Mouse (Mus musculus) neural tube, embryonic 12.5 days (tissue): Measurements from ENCODE around the gene Prrc2b. TPM values are rescaled to one million over a fixed set of nuclear protein-coding genes. Genes with fewer than 3 reads are reported as not detected.

ENCODE experiments used
- ATAC-seq: fragments of 200-750 bp; cut with Nextera tagmentation; 2 replicates; pipeline ENCODE4 v1.8.0; 2017; ENCODE audit warnings: low read depth, mild to moderate bottlenecking, moderate TSS enrichment, moderate library complexity; ENCODE audit not compliant: low FRiP score
- H3K27ac ChIP-seq: fragments of 300-500 bp; sonication (generic); 2 replicates; pipeline ENCODE4 v1.5.1; 2016
- H3K27me3 ChIP-seq: fragments of 300-500 bp; sonication (generic); replicated peaks from 2 replicates; pipeline ENCODE4 v1.6.1; 2016; ENCODE audit warnings: mild to moderate bottlenecking
- H3K36me3 ChIP-seq: fragments of 300-500 bp; sonication (generic); 2 replicates; pipeline ENCODE4 v1.6.1; 2016; ENCODE audit warnings: mild to moderate bottlenecking
- H3K4me1 ChIP-seq: fragments of 300-500 bp; sonication (generic); 2 replicates; pipeline ENCODE4 v1.6.1; 2016
- H3K4me2 ChIP-seq: fragments of 300-500 bp; sonication (generic); replicated peaks from 2 replicates; pipeline ENCODE4 v1.6.1; 2016; ENCODE audit warnings: mild to moderate bottlenecking
- H3K4me3 ChIP-seq: fragments of 300-500 bp; sonication (generic); 2 replicates; pipeline ENCODE4 v1.5.1; 2016
- H3K9ac ChIP-seq: fragments of 300-500 bp; sonication (generic); 2 replicates; pipeline ENCODE4 v1.6.1; 2016; ENCODE audit warnings: mild to moderate bottlenecking
- H3K9me3 ChIP-seq: fragments of 300-500 bp; sonication (generic); 2 replicates; pipeline ENCODE4 v1.6.1; 2016; ENCODE audit warnings: mild to moderate bottlenecking
- WGBS: fragments of 180-500 bp; shearing (Covaris S2); methylation state at CpG from one replicate; pipeline ENCODE4 v1.1.7; 2016; 5-methylcytosine and 5-hydroxymethylcytosine counted together
- polyA plus RNA-seq: library from polyadenylated mRNA; unstranded; fragments of >200 nt; fragmentation: Nextera tagmentation; extraction: Ambion mirVana; gene quantifications from 2 replicates; pipeline ENCODE4 v1.2.1, GENCODE M21; 2016

Prrc2b gene
- polyA plus RNA-seq, 1 experiment from 2014 or later: 106 TPM

DNA sequence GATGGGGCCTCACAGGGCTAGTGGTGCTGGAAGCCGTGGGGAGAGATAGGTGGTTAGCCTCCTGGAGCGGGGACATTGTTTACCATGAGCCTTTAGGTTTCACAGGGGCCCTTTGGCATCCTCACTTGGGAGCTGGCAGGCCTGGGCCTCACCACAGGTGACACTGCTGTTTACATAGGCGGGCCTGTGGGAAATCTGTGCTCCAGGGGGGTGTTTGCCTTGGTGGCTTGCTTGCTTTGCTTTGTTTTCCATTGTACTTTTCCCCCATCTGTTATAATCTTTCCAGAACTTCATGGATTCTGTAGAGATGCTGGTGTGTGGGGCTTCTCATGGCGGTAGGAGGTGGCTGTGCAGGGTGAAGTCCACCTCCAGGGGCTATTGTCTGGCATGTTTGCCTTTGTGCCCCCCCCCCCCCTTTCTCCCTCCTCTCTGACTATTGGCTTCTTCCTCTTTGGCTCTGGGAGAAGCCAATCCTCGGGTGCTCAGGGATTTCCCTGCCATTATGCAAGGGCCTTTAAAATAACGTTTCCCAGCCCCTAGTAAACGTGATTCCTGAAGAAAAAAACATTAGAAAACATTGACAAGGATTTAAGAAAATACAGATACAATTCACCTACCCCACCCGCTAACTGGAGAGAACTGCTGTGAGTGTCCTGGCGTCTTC lies 3.6 kb downstream of the Prrc2b start:
- Histone ChIP-seq H3K4me2 (peak overlapping the region; percentile 75), H3K4me3 (peak overlapping the region; percentile 98; the same call in 1 of the 2 replicates), H3K4me1 (peaks cover 73% of the 10 kb centered on the region), H3K27ac (no peak overlapping the region), H3K27me3 (no peaks in the 10 kb centered on the region), H3K9ac (peak overlapping the region; percentile 100), H3K36me3 (no peaks in the 10 kb centered on the region), H3K9me3 (no peaks in the 10 kb centered on the region)
- WGBS: 28% methylated on average over 9 of the region's 9 CpGs
- no peak for ATAC-seq

DNA sequence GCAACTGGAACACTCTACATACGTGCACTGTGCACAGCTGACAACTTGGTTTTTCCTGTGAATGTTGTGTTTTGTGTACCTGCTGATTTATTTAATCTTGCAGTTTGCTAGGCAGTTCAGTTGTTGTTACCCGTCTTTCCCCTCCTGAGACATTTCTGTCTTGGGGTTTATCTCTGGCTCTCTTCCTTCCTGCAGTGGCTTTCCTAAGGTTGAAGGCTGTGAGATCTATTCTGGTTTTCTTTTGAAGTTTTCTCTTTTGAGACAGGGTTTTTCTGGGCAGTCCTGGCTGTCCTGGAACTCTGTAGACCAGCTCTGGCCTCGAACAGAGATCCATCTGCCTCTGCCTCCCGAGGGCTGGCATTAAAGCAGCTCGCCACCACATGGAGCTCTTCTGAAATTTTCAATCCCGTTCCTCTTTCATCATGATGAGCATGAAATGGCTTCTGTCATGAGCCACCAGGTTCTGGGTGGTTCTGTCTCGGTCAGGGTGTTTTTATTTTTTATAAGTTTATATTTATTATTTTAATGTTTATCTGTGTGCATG lies 4.2 kb downstream of the Prrc2b start:
- Histone ChIP-seq H3K27ac (no peak overlapping the region), H3K27me3 (no peaks in the 10 kb centered on the region), H3K4me3 (no peak overlapping the region), H3K9me3 (no peaks in the 10 kb centered on the region), H3K4me1 (peaks cover 75% of the 10 kb centered on the region), H3K36me3 (peaks cover 6% of the 10 kb centered on the region; the same call in 1 of the 2 replicates), H3K4me2 (peak overlapping the region; percentile 75), H3K9ac (no peak overlapping the region)
- WGBS: 55% methylated on average over 7 of the region's 7 CpGs
- no peak for ATAC-seq

DNA sequence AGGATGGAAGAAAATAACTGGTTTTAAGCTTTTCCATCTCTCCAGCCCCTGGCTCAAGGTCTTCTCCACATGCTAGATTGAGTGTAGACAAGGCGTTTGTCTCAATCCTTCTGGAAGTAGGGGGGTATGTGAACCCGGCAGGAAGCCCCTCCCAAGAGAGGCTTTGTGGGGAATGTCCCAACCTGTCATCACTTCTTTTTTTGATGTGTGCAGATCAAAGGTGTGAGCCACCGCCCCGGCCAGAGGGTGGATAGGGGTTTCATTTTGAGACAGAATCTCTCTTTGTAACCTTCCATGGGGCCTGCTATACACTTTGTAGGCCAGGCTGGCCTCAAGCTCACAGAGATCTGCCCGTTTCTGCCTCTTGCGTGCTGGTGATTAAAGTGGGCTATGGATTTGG lies 4.7 kb downstream of the Prrc2b start:
- no peaks in the 10 kb centered on the region for H3K27me3 ChIP-seq
- no peaks in the 10 kb centered on the region for H3K9me3 ChIP-seq
- WGBS: 72% methylated on average over 6 of the region's 6 CpGs
- H3K9ac ChIP-seq: no peak overlapping the region
- no peak overlapping the region for H3K27ac ChIP-seq
- H3K4me3 ChIP-seq: no peak overlapping the region
- H3K36me3 ChIP-seq: peaks cover 11% of the 10 kb centered on the region
- ATAC-seq: no peak
- H3K4me2 ChIP-seq: 0 out of 2 replicates have a peak overlapping the region, but pooled peaks have one; percentile 6
- peaks cover 75% of the 10 kb centered on the region for H3K4me1 ChIP-seq

DNA sequence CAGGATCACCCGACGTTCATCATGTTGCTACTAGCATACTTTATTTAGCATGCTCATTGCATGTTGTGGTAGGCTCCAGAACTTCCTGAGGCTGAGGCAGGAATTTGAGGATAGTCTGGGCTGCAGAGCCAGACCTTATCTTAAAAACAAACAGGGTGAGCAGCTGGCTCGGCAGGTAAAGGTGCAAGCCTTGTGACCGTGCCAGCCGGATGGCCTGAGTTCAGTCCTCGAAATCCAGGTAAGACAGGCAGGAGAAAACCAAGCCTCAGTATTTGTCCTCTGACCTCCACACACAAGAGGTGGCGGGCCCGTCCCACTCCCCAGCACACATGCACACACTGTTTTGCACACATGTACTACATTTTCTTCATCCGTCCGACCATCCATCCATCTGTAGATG lies 5.8 kb downstream of the Prrc2b start:
- ATAC-seq: no peak
- Histone ChIP-seq H3K9ac (peak overlapping the region; percentile 45; the same call in 1 of the 2 replicates), H3K27ac (peak overlapping the region; percentile 67), H3K4me2 (peak overlapping the region; percentile 41), H3K9me3 (no peaks in the 10 kb centered on the region), H3K4me3 (no peak overlapping the region), H3K36me3 (peaks cover 12% of the 10 kb centered on the region), H3K27me3 (no peaks in the 10 kb centered on the region), H3K4me1 (peaks cover 75% of the 10 kb centered on the region)
- WGBS: 82% methylated on average over 10 of the region's 10 CpGs

DNA sequence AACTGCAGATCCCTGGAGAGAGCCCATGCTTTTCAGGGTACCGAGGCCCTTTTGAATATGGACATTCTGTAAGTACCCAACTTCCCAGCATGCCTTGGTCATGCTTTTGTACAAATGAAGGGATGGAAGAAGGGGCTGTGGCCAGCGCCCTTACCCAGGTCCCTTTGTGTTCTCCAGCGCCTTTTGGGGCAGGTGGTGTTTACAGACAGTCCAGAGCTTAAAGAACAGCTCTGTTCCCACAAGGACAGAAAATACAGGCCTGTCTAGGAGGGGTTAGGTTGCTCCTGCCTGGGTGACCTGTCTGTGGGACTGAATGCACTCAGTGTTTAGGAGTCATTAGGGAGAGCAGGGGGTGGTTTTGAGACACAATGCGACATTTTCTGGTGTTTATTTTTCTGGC lies 6.4 kb downstream of the Prrc2b start:
- H3K4me2 ChIP-seq: peak overlapping the region; percentile 41
- H3K4me1 ChIP-seq: peaks cover 72% of the 10 kb centered on the region
- WGBS: 17% methylated on average over 4 of the region's 4 CpGs
- 0 out of 2 replicates have a peak, but pooled peaks have one; percentile 30 for ATAC-seq
- peak overlapping the region; percentile 67; the same call in 1 of the 2 replicates for H3K27ac ChIP-seq
- H3K4me3 ChIP-seq: no peak overlapping the region
- H3K9ac ChIP-seq: peak overlapping the region; percentile 45; the same call in 1 of the 2 replicates
- no peaks in the 10 kb centered on the region for H3K27me3 ChIP-seq
- H3K36me3 ChIP-seq: peaks cover 12% of the 10 kb centered on the region
- no peaks in the 10 kb centered on the region for H3K9me3 ChIP-seq

DNA sequence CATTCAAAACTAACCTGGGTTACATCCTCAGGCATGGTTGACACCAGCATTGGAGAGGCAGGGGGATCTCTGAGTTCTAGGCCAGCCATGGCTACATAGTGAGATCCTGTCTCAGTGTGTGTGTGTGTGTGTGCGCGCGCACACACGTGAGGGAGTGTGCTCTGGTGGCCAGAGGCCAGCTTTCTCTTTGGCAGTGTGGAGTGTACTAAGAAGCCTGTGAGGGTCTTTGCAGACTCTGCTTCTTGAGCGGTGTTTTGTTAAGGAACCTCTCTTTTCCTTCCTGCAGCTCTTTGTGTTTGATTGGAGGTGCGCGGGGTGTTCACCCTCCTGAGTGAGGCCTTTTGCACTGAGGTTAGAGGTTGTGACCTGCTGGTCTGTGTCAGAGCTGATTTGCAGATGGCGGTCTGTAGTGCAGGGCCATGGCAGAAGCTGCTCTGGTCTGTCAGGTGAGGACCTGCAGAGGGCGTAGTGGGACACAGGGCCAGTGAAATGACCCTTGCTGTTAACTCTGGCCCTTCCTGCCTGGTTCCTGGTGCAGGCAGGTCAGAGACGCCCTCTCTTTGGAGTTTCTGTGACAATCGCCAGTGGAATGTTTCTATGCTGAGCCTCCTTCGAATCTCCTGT lies 7.8 kb downstream of the Prrc2b start:
- ATAC-seq: no peak
- Histone ChIP-seq H3K4me1 (peaks cover 63% of the 10 kb centered on the region), H3K36me3 (peaks cover 12% of the 10 kb centered on the region), H3K27ac (no peak overlapping the region), H3K9me3 (no peaks in the 10 kb centered on the region), H3K4me3 (no peak overlapping the region), H3K4me2 (0 out of 2 replicates have a peak overlapping the region, but pooled peaks have one; percentile 12), H3K9ac (no peak overlapping the region), H3K27me3 (no peaks in the 10 kb centered on the region)
- WGBS: 80% methylated on average over 12 of the region's 12 CpGs

DNA sequence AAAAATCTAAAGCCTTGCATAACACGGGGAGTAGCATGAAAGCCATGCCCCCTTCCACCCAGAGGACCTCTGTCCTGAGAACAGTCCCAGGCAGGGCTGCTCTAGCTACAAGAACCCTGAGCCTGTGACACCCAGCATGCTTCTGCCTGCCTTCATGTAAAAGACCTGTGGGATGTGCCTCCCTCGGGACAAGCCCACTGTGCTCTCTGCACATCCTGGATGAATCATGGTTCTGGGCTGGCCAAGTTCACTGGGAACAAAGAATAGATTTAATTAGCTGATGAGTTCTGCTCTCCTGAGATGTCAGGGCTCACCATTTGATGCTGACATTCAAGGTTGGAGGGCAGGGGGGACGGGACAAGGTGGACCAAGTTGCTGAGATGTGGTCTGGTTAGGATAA lies 9.6 kb downstream of the Prrc2b start:
- H3K4me3 ChIP-seq: no peak overlapping the region
- no peaks in the 10 kb centered on the region for H3K27me3 ChIP-seq
- H3K36me3 ChIP-seq: peaks cover 12% of the 10 kb centered on the region
- no peak overlapping the region for H3K27ac ChIP-seq
- H3K9me3 ChIP-seq: no peaks in the 10 kb centered on the region
- H3K4me2 ChIP-seq: no peak overlapping the region
- WGBS: 91% methylated on average over 3 of the region's 3 CpGs
- H3K4me1 ChIP-seq: peaks cover 61% of the 10 kb centered on the region
- ATAC-seq: no peak
- H3K9ac ChIP-seq: no peak overlapping the region

DNA sequence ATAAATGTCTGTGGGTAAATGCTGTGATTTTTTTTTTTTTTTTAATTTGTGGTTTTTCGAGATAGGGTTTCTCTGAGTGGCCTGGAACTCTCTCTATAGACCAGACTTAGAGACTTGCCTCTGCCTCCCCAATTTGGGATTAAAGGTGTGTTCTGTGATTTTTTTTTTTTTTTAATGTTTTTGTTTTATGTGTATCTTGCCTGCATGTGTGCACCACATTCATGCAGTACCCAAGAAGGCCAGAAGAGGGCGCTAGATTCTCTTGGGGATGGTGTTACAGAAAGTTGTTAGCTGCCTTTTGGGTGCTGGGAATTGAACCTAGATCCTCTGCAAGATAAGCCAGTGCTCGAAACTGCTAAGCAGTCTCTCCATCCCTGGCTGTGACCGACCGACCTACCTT lies 10.1 kb downstream of the Prrc2b start:
- no peak overlapping the region for H3K4me2 ChIP-seq
- H3K9me3 ChIP-seq: no peaks in the 10 kb centered on the region
- H3K4me3 ChIP-seq: no peak overlapping the region
- peaks cover 12% of the 10 kb centered on the region for H3K36me3 ChIP-seq
- no peak for ATAC-seq
- H3K27me3 ChIP-seq: no peaks in the 10 kb centered on the region
- 84% methylated on average over 5 of the region's 5 CpGs for WGBS
- H3K27ac ChIP-seq: no peak overlapping the region
- H3K9ac ChIP-seq: no peak overlapping the region
- peaks cover 58% of the 10 kb centered on the region for H3K4me1 ChIP-seq

DNA sequence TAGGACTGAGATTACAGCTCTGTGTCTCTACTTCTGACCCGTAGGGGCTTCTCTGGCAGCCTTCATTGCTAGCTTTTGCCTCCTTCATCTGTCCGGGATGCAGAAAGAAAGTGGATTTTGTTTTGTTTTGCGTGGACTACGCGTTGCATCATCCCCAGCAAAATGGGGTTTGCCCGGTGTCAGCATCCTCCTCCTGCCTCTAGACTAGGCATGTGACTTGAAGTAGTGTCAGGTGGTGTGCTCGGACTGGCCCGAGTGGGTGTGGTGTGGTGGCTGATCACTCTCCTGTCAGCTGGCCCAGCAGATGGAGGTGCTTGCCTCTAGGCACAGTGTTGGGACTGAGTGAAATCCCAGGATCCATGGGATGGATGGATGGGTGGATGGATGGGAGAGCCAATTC lies 11.2 kb downstream of the Prrc2b start:
- no peak overlapping the region for H3K27ac ChIP-seq
- WGBS: 93% methylated on average over 8 of the region's 8 CpGs
- no peak overlapping the region for H3K4me3 ChIP-seq
- peaks cover 58% of the 10 kb centered on the region for H3K4me1 ChIP-seq
- H3K9me3 ChIP-seq: no peaks in the 10 kb centered on the region
- H3K36me3 ChIP-seq: peaks cover 12% of the 10 kb centered on the region
- H3K27me3 ChIP-seq: no peaks in the 10 kb centered on the region
- H3K9ac ChIP-seq: no peak overlapping the region
- ATAC-seq: no peak
- H3K4me2 ChIP-seq: no peak overlapping the region

DNA sequence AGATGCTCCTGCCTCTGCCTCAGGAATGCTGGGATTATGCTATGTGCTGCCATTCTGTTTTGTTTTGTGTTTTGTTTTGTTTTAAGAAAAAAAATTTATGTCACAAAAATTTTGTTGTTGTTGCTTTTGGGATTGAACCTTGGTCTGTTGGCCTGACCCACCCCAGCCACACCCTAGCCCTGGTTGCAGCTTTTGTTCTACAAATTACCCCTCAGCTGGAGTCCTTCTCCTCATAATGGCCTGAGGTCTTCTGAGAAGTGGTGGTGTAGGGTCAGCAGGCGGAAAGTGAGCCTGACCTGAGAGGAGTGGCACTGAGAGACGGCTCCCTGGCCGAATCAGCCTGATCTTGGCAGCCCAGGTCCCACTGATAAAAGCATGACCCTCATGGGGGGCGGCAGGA lies 11.8 kb downstream of the Prrc2b start:
- Histone ChIP-seq H3K27ac (no peak overlapping the region), H3K36me3 (peaks cover 12% of the 10 kb centered on the region), H3K9ac (no peak overlapping the region), H3K4me1 (peaks cover 58% of the 10 kb centered on the region), H3K4me3 (no peak overlapping the region), H3K4me2 (no peak overlapping the region), H3K27me3 (no peaks in the 10 kb centered on the region), H3K9me3 (no peaks in the 10 kb centered on the region)
- no peak for ATAC-seq
- WGBS: 66% methylated on average over 4 of the region's 4 CpGs

DNA sequence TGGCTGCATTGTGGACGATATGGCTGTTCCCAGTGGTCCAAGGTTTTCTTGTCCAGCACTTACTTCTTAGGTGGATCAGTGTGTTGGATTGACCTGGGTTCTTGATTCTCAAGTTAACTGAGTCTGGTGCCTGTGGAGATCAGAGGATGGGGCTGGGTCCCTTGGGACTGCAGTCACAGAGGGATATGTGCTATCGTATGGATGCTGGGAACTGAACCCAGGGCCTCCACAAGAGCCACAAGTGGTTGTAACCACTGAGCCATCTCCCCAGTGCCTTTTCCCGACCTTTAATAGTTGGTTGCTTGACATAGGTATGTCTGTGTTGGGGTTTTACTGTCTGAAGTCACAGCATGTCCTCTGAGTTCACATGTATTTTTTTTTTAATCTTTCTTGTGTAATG lies 12.2 kb downstream of the Prrc2b start:
- WGBS: 84% methylated on average over 3 of the region's 3 CpGs

DNA sequence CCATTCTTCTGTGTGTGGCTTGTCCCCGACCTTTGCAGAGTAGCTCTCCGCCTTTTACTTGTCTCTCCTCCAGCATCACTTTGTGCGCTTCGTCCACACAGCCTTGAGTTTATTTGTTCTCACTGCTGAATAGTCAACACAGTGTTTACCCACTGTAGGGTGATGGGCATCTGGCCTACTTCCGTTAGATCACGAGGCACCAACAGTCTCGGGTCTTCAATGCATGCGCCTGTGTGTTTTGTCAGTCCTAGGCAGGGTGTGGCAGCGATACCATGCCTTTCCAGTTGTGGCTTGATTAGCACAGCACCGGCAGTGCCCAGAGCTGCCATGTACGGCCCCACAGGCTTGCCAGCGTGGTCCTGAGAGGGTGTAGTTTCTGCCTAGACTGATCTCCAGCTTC lies 13.6 kb downstream of the Prrc2b start:
- no peak overlapping the region for H3K4me3 ChIP-seq
- H3K9ac ChIP-seq: no peak overlapping the region
- 75% methylated on average over 12 of the region's 12 CpGs for WGBS
- no peak overlapping the region for H3K27ac ChIP-seq
- H3K4me1 ChIP-seq: peaks cover 58% of the 10 kb centered on the region
- H3K27me3 ChIP-seq: no peaks in the 10 kb centered on the region
- H3K4me2 ChIP-seq: no peak overlapping the region
- no peak for ATAC-seq
- peaks cover 12% of the 10 kb centered on the region for H3K36me3 ChIP-seq
- H3K9me3 ChIP-seq: no peaks in the 10 kb centered on the region

More for the DNA sequence above, 12.2 kb downstream of the Prrc2b start:
- H3K4me3 ChIP-seq: no peak overlapping the region
- no peak overlapping the region for H3K9ac ChIP-seq
- no peaks in the 10 kb centered on the region for H3K9me3 ChIP-seq
- no peak overlapping the region for H3K27ac ChIP-seq
- H3K27me3 ChIP-seq: no peaks in the 10 kb centered on the region
- ATAC-seq: no peak
- H3K36me3 ChIP-seq: peaks cover 12% of the 10 kb centered on the region
- H3K4me2 ChIP-seq: no peak overlapping the region
- H3K4me1 ChIP-seq: peaks cover 60% of the 10 kb centered on the region
